Mouse (Mus musculus): ENCODE measurements around the gene Duox2. TPM values are rescaled to one million over a fixed set of nuclear protein-coding genes. Genes with fewer than 3 reads are reported as not detected.

Gene Duox2
- polyA plus RNA-seq, 1 experiment from 2014 or later, result not detected

DNA sequence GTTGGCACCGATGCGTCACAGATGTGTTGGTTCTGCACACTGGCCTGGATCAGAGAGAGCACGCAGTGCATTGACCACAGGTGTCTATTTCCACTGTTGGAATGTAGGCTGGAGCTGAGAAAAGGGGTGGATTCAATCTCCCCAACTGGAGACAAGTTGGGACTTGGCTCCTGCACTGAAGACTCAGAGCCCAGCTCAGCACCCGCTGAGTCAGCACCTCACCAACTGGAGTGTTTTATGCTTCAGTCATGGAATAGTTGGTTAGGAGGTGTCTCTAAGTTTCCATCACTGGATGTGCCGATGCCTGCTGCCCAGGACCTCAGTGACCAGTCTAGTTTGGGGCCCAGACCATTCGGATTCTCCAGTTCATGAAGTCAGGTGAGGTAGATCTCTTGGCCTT lies 67.9 kb downstream of the Duox2 start:
- Histone ChIP-seq H3K27me3 (replicated peaks; ENCODE audit: control insufficient read depth, insufficient read depth, low read length) (no peaks in the 10 kb centered on the region), H3K36me3 (ENCODE audit: control insufficient read depth, insufficient read depth, low read length) (no peaks in the 10 kb centered on the region), H3K9me3 (ENCODE audit: control insufficient read depth, low read length) (no peaks in the 10 kb centered on the region), H3K9ac (ENCODE audit: low read depth, low read length) (no peak overlapping the region), H3K27ac (ENCODE audit: low read depth, low read length) (no peak overlapping the region), H3K4me3 (ENCODE audit: low read depth, low read length) (no peak overlapping the region), H3K4me1 (replicated peaks; ENCODE audit: control insufficient read depth, insufficient read depth, low read length) (peaks cover 4% of the 10 kb centered on the region; the same call in 1 of the 2 replicates), H3K4me2 (no peak overlapping the region)
- no peak for ATAC-seq (replicated peaks; ENCODE audit: low FRiP score)
- WGBS, result 76% methylated on average over 6 of the region's 6 CpGs
- no peak for DNase-seq (ENCODE audit: low spot score)

Other genes with a start within 250 kb of the Duox2 start
- gene Spg11, start 180.1 kb downstream of the Duox2 start, polyA plus RNA-seq (2014; fragmentation: Nextera tagmentation; extraction: Ambion mirVana), result 9.3 and 9.8 TPM in 2 replicates
- 311 and 321 TPM in 2 replicates for gene B2m, start 150.8 kb downstream of the Duox2 start, polyA plus RNA-seq (2014; fragmentation: Nextera tagmentation; extraction: Ambion mirVana)
- 0.17 TPM in 1 of 2 replicates, not detected in the other for gene Trim69, start 137.7 kb downstream of the Duox2 start, polyA plus RNA-seq (2014; fragmentation: Nextera tagmentation; extraction: Ambion mirVana)
- 0.15 TPM in 1 of 2 replicates, not detected in the other for gene Patl2, start 112.3 kb downstream of the Duox2 start, polyA plus RNA-seq (2014; fragmentation: Nextera tagmentation; extraction: Ambion mirVana)
- gene Terb2, start 112.2 kb downstream of the Duox2 start, polyA plus RNA-seq (2014; fragmentation: Nextera tagmentation; extraction: Ambion mirVana), result not detected in 2 replicates
- gene Sord, start 63.7 kb downstream of the Duox2 start, polyA plus RNA-seq (2014; fragmentation: Nextera tagmentation; extraction: Ambion mirVana), result 172 and 180 TPM in 2 replicates
- 0.12 TPM in 1 of 2 replicates, not detected in the other for gene Duoxa2, start 451 bp upstream of the Duox2 start, polyA plus RNA-seq (2014; fragmentation: Nextera tagmentation; extraction: Ambion mirVana)
- gene Duoxa1, start 15.3 kb upstream of the Duox2 start, polyA plus RNA-seq (2014; fragmentation: Nextera tagmentation; extraction: Ambion mirVana), result not detected in 2 replicates
- gene Duox1, start 17.2 kb upstream of the Duox2 start, polyA plus RNA-seq (2014; fragmentation: Nextera tagmentation; extraction: Ambion mirVana), result 0.10 TPM in 1 of 2 replicates, not detected in the other
- 2.5 TPM in 2 replicates for gene Shf, start 70.7 kb upstream of the Duox2 start, polyA plus RNA-seq (2014; fragmentation: Nextera tagmentation; extraction: Ambion mirVana)
- 0.29 and 0.35 TPM in 2 replicates for gene Slc28a2, start 128.0 kb upstream of the Duox2 start, polyA plus RNA-seq (2014; fragmentation: Nextera tagmentation; extraction: Ambion mirVana)
- gene Gm14085, start 186.5 kb upstream of the Duox2 start, polyA plus RNA-seq (2014; fragmentation: Nextera tagmentation; extraction: Ambion mirVana), result not detected in 2 replicates

All from liver, embryonic 11.5 days (tissue).